In genomic region chr6:72216681-72217414, GRCm38 (mm10) we compare ENCODE assay signal across 8 mouse cellular contexts. TPM values are rescaled to one million over a fixed set of nuclear protein-coding genes. Genes with fewer than 3 reads are reported as not detected.
DNase-seq lines count a peak whose midpoint lies in the region; ATAC-seq and TF ChIP-seq lines count a peak whose summit lies in the region.

No protein-coding gene starts in this region.

- H3K9me3 ChIP-seq in hindbrain, embryonic 15.5 days, result no peaks in the 10 kb centered on the region

- peak overlapping the region; percentile 82 for H3K27ac ChIP-seq in gastrocnemius, adult 2 months
- peak overlapping the region; percentile 82 for H3K27ac ChIP-seq in hindbrain, embryonic 15.5 days (replicated peaks)

- WGBS in hindbrain, embryonic 15.5 days, result 1% methylated on average over 32 of the region's 33 CpGs

- H3K4me2 ChIP-seq in hindbrain, embryonic 15.5 days, result peak overlapping the region; percentile 51

- peak; percentile 93 for ATAC-seq in hindbrain, embryonic 15.5 days (ENCODE audit: low FRiP score, low read depth)

- peak overlapping the region; percentile 63 for H3K4me3 ChIP-seq in gastrocnemius, adult 2 months
- peak overlapping the region; percentile 11 for H3K4me3 ChIP-seq in hindbrain, embryonic 15.5 days

- no peak overlapping the region; the same call in 1 of the 2 replicates for H3K9ac ChIP-seq in hindbrain, embryonic 15.5 days

- H3K4me1 ChIP-seq in hindbrain, embryonic 15.5 days (replicated peaks), result peaks cover 62% of the 10 kb centered on the region

- intact Hi-C loops in gastrocnemius, adult 2 months (cut with DNase I), result loop anchor here (1.0 to 5.0 kb wide), 4 partner anchors 18 to 44 kb away; partner anchors contain the start of gene Atoh8

- peak; percentile 100 for DNase-seq in Muller cell, postnatal 12 days (ENCODE audit: inconsistent ontology term)
- DNase-seq in cerebellum, postnatal 36 days, result peak; percentile 98 to 100
- DNase-seq in gastrocnemius, adult 2 months, result peak; percentile 99
- peak; percentile 97 for DNase-seq in layer of hippocampus, postnatal 36 days
- DNase-seq in lung, postnatal 10 days, result peak; percentile 99
- peak; percentile 86 for DNase-seq in retina, postnatal 7 days (ENCODE audit: low read depth, low spot score)
- DNase-seq in urinary bladder, adult 18-20 months (ENCODE audit: low spot score in 2 of 2), result peak; percentile 95 to 99

- H3K36me3 ChIP-seq in hindbrain, embryonic 15.5 days, result no peaks in the 10 kb centered on the region

- peak; percentile 51 for TF ChIP-seq CTCF in gastrocnemius, adult 2 months (IDR thresholded peaks at IDR 0.05)

- peaks cover 5% of the 10 kb centered on the region for H3K27me3 ChIP-seq in hindbrain, embryonic 15.5 days

RNA-seq across cellular contexts. Expression of gene Atoh8, which starts 18.5 kb away (rescaled TPM):
- 1 to 10 TPM; 3.3 to 9.2 TPM for total RNA-seq in gastrocnemius, adult 2 months (2021)
- 3.7 and 4.2 TPM in 2 replicates for polyA plus RNA-seq in hindbrain, embryonic 15.5 days (2015; fragmentation: Nextera tagmentation; extraction: Ambion mirVana)
- 1 to 10 TPM; 2.2 to 3.4 TPM for total RNA-seq in layer of hippocampus, postnatal 36 days (2021)

Comparison
In these comparisons a context has a peak if more than half of its experiments do, and no peak if none do; other contexts are left out.
1. Peak in every context shown above with its lines: DNase-seq, ATAC-seq, H3K4me3 ChIP-seq and H3K27ac ChIP-seq.